Mouse (Mus musculus): ENCODE measurements around the gene Amn. TPM values are rescaled to one million over a fixed set of nuclear protein-coding genes. Genes with fewer than 3 reads are reported as not detected.

Gene Amn
- polyA plus RNA-seq, 1 experiment from 2014 or later = 0.98 TPM

DNA sequence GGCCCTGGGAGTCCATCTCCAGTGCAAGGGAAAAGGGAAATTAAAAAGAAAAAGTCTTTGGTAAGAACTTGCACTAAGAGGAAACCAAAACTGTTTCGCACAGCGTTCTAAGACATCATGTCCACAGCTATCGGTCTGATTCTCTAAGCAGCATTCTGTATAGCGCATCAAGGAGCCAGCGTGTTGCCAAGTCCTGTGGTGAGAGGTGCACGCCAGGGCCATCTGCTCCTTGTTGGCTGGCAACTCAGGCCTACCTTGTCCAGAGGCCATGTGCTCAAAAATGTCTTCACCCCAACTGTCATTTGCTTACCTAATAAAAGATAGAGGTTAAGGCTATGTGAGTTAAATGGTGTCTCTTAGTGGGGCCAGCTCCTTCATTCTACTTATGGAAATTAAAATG is 29.0 kb upstream of the Amn start:
- Histone ChIP-seq H3K4me2 (no peak overlapping the region), H3K4me3 (no peak overlapping the region), H3K27ac (no peak overlapping the region), H3K9ac (no peak overlapping the region), H3K9me3 (replicated peaks) (no peaks in the 10 kb centered on the region), H3K27me3 (no peaks in the 10 kb centered on the region), H3K36me3 (ENCODE audit: poor library complexity, severe bottlenecking) (peaks cover 82% of the 10 kb centered on the region), H3K4me1 (peaks cover 9% of the 10 kb centered on the region)
- 89% methylated on average over 6 of the region's 6 CpGs for WGBS
- ATAC-seq = no peak

DNA sequence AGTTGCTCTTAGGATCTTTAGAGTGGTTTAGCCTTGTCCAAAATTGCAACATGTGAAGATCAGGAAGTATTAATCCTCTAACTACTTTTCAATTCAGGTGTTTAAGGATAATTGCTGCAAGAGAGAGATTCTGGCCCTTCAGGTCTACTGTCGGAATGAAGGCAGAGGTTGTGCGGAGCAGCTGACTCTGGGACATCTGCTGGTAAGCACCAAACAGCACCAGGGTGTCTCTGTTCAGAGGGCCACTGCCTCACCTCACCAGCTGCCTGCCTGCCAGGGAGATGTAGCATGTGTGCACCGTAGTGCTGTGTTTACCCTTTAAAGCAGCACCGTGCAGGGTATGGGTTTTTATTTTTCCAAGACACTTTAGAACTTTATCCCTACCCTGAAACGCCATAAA is 28.5 kb upstream of the Amn start:
- no peak for ATAC-seq
- Histone ChIP-seq H3K4me2 (no peak overlapping the region), H3K36me3 (ENCODE audit: poor library complexity, severe bottlenecking) (peaks cover 86% of the 10 kb centered on the region), H3K4me1 (peaks cover 9% of the 10 kb centered on the region), H3K9ac (no peak overlapping the region), H3K27me3 (no peaks in the 10 kb centered on the region), H3K4me3 (no peak overlapping the region), H3K27ac (no peak overlapping the region), H3K9me3 (replicated peaks) (no peaks in the 10 kb centered on the region)
- 94% methylated on average over 5 of the region's 5 CpGs for WGBS

DNA sequence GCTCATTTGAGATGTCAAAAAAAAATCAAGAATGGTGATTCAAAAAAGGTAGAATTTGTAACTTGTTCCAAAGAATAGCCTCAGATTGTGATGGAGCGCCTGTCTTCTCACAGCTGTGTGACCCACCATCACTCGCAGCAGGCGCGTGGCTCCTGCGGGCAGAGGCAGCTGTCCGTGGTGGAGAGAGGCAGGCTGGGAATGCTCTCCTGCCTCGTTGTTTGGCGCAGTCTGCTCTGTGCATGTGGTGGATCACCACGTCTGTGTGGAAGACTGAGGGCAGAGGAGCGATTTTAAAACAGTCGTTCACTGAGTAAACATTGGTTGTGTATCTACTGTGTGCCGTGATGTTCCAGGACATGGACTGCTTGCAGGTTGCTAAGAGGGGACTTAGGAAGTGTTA is 27.2 kb upstream of the Amn start:
- Histone ChIP-seq H3K27ac (no peak overlapping the region), H3K9me3 (replicated peaks) (no peaks in the 10 kb centered on the region), H3K4me1 (peaks cover 2% of the 10 kb centered on the region; the same call in 1 of the 2 replicates), H3K4me2 (no peak overlapping the region), H3K4me3 (no peak overlapping the region), H3K9ac (no peak overlapping the region), H3K36me3 (ENCODE audit: poor library complexity, severe bottlenecking) (peaks cover 86% of the 10 kb centered on the region), H3K27me3 (no peaks in the 10 kb centered on the region)
- no peak for ATAC-seq
- WGBS = 96% methylated on average over 12 of the region's 12 CpGs

DNA sequence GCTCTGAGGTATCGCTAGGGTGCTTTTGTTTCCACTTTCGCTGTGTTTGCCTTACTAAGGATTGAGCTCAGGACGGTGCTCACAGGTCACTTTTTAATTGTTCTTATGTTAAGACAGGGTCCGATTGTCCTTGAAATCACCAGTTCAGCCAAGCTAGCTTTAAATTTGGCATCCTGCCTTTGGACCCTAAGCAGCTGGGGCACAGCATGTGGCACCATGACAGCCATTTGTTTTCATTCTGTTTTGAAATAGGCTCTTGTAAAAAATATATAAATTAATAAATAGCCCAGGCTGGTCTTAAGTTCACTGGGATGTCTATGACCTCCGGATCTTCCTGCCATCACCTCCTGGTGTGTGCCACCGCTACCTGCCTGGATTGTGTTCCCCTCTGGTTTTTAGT is 25.8 kb upstream of the Amn start:
- ATAC-seq = no peak
- Histone ChIP-seq H3K9me3 (replicated peaks) (no peaks in the 10 kb centered on the region), H3K9ac (no peak overlapping the region), H3K4me3 (no peak overlapping the region), H3K27ac (no peak overlapping the region), H3K4me1 (no peaks in the 10 kb centered on the region), H3K4me2 (no peak overlapping the region), H3K36me3 (ENCODE audit: poor library complexity, severe bottlenecking) (peaks cover 74% of the 10 kb centered on the region), H3K27me3 (no peaks in the 10 kb centered on the region)
- WGBS = 71% methylated on average over 6 of the region's 6 CpGs

DNA sequence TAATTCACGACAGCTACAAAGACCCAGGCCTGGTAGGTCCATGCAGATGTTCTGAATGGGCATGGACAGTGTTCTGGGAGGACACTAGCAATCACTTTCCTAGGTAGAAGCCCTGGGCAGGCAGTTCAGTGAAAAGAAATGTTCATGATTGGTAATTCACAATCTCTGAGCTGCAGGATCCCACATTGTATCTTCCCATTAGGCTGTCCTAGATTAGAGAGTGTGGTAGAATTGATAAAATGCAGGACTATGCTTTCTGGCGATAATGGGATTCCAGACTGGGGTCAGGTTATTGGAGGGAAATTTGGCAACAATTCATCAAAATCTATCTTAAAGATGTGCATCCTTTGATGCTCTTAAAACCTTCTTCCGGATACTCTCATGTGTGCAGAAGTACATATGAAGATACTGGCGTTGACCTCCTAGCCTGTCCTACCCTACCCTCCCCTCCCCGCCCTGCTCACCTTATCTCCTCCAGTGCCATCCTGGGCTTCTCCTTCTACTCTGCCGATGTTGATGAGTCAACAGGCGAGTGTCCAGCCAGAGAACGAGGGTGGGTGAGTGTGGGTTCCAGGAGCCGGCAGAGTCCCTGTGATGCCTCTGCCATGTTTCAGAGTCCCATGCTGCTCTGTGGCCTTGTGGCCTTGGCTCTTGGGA is 24.0 kb upstream of the Amn start:
- Histone ChIP-seq H3K36me3 (ENCODE audit: poor library complexity, severe bottlenecking) (peaks cover 67% of the 10 kb centered on the region), H3K9ac (no peak overlapping the region), H3K4me2 (no peak overlapping the region), H3K27me3 (no peaks in the 10 kb centered on the region), H3K27ac (no peak overlapping the region), H3K4me3 (no peak overlapping the region), H3K4me1 (no peaks in the 10 kb centered on the region), H3K9me3 (replicated peaks) (no peaks in the 10 kb centered on the region)
- ATAC-seq = no peak
- WGBS = 96% methylated on average over 9 of the region's 9 CpGs

DNA sequence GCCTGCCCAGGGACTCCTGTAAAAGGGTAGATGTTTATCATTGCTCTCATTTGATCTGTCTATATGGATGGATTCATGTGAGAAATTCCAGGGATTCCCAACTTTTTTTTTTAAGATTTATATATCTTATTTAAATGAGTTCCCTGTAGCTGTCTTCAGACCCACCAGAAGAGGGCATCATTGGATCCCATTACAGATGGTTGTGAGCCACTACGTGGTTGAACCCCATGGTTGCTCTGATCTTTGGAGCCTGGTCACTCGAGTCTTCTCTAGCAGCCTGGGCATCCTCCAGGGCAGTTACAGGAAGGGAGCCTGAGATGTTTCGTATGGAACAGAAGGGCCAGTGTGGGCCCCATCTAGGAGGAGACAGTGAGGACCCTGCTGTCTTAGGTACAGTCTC is 21.8 kb upstream of the Amn start:
- 61% methylated on average over 3 of the region's 3 CpGs for WGBS
- Histone ChIP-seq H3K36me3 (ENCODE audit: poor library complexity, severe bottlenecking) (peaks cover 61% of the 10 kb centered on the region), H3K4me1 (no peaks in the 10 kb centered on the region), H3K4me2 (no peak overlapping the region), H3K27me3 (no peaks in the 10 kb centered on the region), H3K9me3 (replicated peaks) (no peaks in the 10 kb centered on the region), H3K9ac (no peak overlapping the region), H3K4me3 (no peak overlapping the region), H3K27ac (no peak overlapping the region)
- no peak for ATAC-seq

DNA sequence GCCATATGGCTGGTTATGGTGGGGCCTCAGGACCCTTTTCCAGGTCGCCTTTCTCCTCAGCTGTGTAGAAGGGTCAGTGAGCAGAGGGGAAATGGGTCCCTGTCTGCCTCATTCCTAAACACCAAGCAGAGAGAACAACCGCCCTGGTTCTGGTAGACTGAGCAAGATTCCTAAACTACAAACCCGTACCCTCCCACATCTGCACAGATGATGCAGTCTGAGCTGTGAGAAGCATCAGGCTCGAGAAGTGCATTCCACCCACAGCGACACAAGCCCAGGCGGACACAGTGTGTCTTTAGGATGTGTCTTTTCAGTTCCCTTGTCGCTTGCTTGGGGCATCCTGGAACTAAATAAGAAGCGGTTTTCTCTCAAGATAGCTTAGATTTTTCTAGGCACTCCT is 20.8 kb upstream of the Amn start:
- Histone ChIP-seq H3K4me1 (peaks cover 3% of the 10 kb centered on the region; the same call in 1 of the 2 replicates), H3K27me3 (no peaks in the 10 kb centered on the region), H3K4me2 (no peak overlapping the region), H3K27ac (no peak overlapping the region), H3K9ac (no peak overlapping the region), H3K4me3 (no peak overlapping the region), H3K9me3 (replicated peaks) (no peaks in the 10 kb centered on the region), H3K36me3 (ENCODE audit: poor library complexity, severe bottlenecking) (peaks cover 52% of the 10 kb centered on the region)
- no peak for ATAC-seq
- WGBS = 88% methylated on average over 8 of the region's 8 CpGs

DNA sequence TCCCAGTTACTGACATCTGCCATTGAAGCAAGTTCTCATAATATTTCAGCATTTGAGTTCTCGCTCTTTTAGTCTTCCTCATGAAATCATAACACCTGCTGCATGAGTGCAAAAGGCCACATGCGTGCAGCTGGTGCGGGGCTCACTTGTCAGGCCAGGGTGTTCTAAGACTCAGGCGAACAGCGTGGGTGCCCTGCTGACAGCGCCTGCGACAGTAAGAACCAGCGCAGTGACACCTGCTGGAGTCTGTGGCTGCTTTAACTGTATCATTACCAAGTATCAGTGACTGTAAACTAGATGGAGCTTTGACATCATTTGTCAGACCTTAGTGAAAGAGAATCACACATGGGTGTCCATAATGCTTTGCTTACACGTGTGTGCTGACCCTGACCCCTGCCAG is 19.7 kb upstream of the Amn start:
- Histone ChIP-seq H3K9ac (no peak overlapping the region), H3K27ac (no peak overlapping the region), H3K9me3 (replicated peaks) (no peaks in the 10 kb centered on the region), H3K4me3 (no peak overlapping the region), H3K4me2 (no peak overlapping the region), H3K36me3 (ENCODE audit: poor library complexity, severe bottlenecking) (peaks cover 52% of the 10 kb centered on the region), H3K27me3 (no peaks in the 10 kb centered on the region), H3K4me1 (peaks cover 3% of the 10 kb centered on the region; the same call in 1 of the 2 replicates)
- ATAC-seq = no peak
- 74% methylated on average over 9 of the region's 9 CpGs for WGBS

DNA sequence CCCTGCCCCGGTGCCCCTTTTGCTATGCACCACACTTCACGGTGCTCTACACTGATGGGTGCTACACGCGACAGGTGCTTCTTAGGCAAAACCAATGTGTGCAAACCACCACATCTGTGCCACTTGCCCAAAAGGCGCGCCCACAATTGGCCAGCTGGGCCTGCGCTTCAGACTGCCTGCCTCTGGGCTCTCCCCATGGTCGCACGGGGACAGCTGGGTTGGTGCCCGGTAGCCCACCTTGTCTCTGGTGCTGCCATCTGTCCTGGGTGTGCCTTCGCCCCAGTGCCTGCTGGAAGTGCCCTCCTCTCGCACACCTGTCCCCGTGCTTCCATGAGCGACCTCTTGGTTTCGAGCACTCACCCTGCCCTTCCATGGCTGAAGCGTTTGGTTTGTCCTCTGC is 7.2 kb upstream of the Amn start:
- Histone ChIP-seq H3K4me2 (no peak overlapping the region), H3K9me3 (replicated peaks) (no peaks in the 10 kb centered on the region), H3K4me3 (no peak overlapping the region), H3K36me3 (ENCODE audit: poor library complexity, severe bottlenecking) (peaks cover 54% of the 10 kb centered on the region), H3K27me3 (peaks cover 2% of the 10 kb centered on the region; the same call in 1 of the 2 replicates), H3K9ac (no peak overlapping the region), H3K27ac (no peak overlapping the region), H3K4me1 (no peaks in the 10 kb centered on the region; the same call in 1 of the 2 replicates)
- 96% methylated on average over 16 of the region's 16 CpGs for WGBS
- ATAC-seq = no peak

DNA sequence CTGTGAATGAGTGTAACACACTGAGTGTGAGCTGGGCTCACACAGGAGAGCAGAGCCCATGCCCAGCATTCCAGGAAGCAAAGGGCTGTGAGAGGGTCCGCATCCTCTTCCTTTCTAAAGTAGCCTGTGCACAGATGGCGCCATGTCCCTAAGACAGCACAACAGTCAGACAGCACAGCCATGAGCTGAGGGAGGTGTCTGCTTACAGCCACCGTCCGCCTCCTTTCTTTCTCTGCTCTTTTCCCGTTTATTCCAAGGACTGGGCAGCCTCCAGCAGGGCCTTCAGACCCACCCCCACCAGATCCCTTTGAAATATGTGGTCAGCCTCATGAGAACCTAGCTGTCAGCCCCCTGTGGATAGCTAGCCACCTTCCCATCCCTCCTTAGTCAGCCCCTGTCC is 5.7 kb upstream of the Amn start:
- WGBS = 64% methylated on average over 5 of the region's 5 CpGs
- H3K4me2 ChIP-seq = no peak overlapping the region
- no peaks in the 10 kb centered on the region; the same call in 1 of the 2 replicates for H3K4me1 ChIP-seq
- H3K27me3 ChIP-seq = peaks cover 16% of the 10 kb centered on the region
- peaks cover 43% of the 10 kb centered on the region for H3K36me3 ChIP-seq (ENCODE audit: poor library complexity, severe bottlenecking)
- H3K4me3 ChIP-seq = no peak overlapping the region
- ATAC-seq = no peak
- no peaks in the 10 kb centered on the region for H3K9me3 ChIP-seq (replicated peaks)
- no peak overlapping the region for H3K9ac ChIP-seq
- H3K27ac ChIP-seq = no peak overlapping the region

DNA sequence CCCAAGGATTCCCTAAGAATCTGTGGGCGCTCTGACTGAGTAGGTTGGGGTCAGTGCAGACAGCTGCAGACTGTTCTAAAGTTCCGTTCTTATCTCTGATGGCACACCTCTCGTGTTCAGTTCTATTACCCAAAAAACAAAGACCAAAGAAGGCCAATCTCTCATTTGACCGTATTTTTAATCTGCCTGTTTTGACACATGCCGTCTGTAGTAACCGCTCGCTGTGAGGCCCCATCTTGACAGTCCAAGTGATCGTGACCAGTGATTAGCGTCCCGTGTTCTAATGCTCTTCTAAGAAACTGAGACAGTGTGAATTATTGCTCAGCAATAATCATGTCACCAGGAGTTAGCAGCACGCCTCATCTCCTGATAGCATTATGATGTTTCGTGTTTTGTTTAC is 4.3 kb upstream of the Amn start:
- H3K27ac ChIP-seq = no peak overlapping the region
- H3K4me3 ChIP-seq = no peak overlapping the region
- H3K4me2 ChIP-seq = no peak overlapping the region
- ATAC-seq = no peak
- H3K27me3 ChIP-seq = peaks cover 29% of the 10 kb centered on the region
- 56% methylated on average over 12 of the region's 12 CpGs for WGBS
- H3K9ac ChIP-seq = no peak overlapping the region
- H3K9me3 ChIP-seq (replicated peaks) = no peaks in the 10 kb centered on the region
- H3K4me1 ChIP-seq = peaks cover 2% of the 10 kb centered on the region; the same call in 1 of the 2 replicates
- peaks cover 29% of the 10 kb centered on the region for H3K36me3 ChIP-seq (ENCODE audit: poor library complexity, severe bottlenecking)

DNA sequence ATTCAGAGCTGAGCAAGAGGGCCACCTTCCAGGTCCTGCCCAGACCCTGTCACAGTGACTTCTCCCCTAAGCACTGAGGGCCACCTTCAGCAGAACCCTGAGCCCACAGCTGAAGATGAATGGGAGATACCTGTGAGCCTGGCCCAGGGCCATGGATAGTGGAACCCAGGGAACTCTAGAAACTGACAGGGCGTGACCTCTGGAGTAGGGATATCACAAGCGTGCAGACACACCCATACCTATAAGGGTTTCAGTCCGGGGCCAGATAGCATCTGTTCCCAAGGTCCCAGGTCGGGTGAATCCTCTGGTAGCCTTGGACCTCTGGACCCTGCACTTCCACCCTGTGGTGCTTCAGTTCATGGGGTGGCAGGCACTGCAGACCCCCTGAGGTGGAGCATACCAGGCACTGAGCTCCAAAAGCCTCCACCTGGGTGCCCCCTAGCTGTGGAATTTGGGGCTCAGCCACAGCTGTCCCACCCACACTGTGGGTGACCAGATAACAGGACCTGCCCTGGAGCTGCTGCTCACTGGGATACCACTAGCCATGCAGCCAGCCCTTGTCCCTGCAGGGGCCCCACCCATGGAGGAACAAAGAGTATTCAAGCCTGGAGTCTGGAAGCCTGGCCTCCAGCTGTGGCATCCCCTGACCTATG is 3.1 kb upstream of the Amn start:
- ATAC-seq = no peak
- Histone ChIP-seq H3K4me3 (no peak overlapping the region), H3K27me3 (peaks cover 42% of the 10 kb centered on the region), H3K4me1 (peaks cover 2% of the 10 kb centered on the region; the same call in 1 of the 2 replicates), H3K9me3 (replicated peaks) (no peaks in the 10 kb centered on the region), H3K9ac (no peak overlapping the region), H3K36me3 (ENCODE audit: poor library complexity, severe bottlenecking) (peaks cover 22% of the 10 kb centered on the region), H3K4me2 (no peak overlapping the region), H3K27ac (no peak overlapping the region)
- 71% methylated on average over 4 of the region's 4 CpGs for WGBS

DNA sequence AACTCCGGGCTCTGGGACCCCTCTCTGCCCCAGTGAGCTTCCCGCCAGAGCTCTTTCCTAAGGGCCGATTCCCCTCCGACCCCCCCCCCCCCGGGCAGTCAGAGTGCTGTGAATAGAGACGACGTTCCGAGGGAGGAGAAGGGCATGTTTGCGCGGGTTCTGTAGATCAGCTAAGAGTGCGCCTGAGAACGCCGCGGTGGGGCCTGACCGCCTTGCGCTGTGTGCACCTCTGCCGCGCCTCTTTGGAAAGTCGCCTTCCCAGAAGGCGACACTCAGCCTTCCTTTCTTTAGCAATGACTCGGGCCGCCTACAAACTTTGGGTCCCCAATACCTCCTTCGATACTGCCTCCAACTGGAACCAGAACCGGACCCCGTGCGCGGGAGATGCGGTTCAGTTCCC is 511 bp downstream of the Amn start:
- H3K4me1 ChIP-seq = peaks cover 21% of the 10 kb centered on the region
- 12% methylated on average over 25 of the region's 28 CpGs for WGBS

More for the DNA sequence above, 511 bp downstream of the Amn start:
- Histone ChIP-seq H3K36me3 (ENCODE audit: poor library complexity, severe bottlenecking) (no peaks in the 10 kb centered on the region), H3K27me3 (peaks cover 78% of the 10 kb centered on the region), H3K9me3 (replicated peaks) (no peaks in the 10 kb centered on the region), H3K4me2 (no peak overlapping the region; the same call in 1 of the 2 replicates), H3K4me3 (no peak overlapping the region), H3K27ac (no peak overlapping the region), H3K9ac (no peak overlapping the region)
- no peak for ATAC-seq

Measured in forebrain, embryonic 13.5 days (tissue).